Mouse (Mus musculus) limb, embryonic 14.5 days (tissue): ENCODE measurements around the gene Pik3r1. TPM values are rescaled to one million over a fixed set of nuclear protein-coding genes. Genes with fewer than 3 reads are reported as not detected.

Experiments
- ATAC-seq: fragments of 200-750 bp; cut with Nextera tagmentation; 2 replicates; pipeline ENCODE4 v1.8.0; 2017; ENCODE audit warnings: low read depth, moderate number of reproducible peaks, moderate TSS enrichment; ENCODE audit not compliant: low FRiP score
- DNase-seq: peaks from one replicate; pipeline ENCODE4 v3.0.0-alpha.2; 2015; ENCODE audit warnings: low spot score
- H3K27ac ChIP-seq: fragments of 300-500 bp; sonication (generic); replicated peaks from 2 replicates; pipeline ENCODE4 v1.5.1; 2014; ENCODE audit warnings: low read depth, mild to moderate bottlenecking, low read length, moderate library complexity, mixed read lengths
- H3K27me3 ChIP-seq: fragments of 300-500 bp; sonication (generic); 2 replicates; pipeline ENCODE4 v1.6.1; 2014; ENCODE audit warnings: low read length, mixed read lengths; ENCODE audit not compliant: control insufficient read depth, insufficient read depth
- H3K36me3 ChIP-seq: fragments of 300-500 bp; sonication (generic); 2 replicates; pipeline ENCODE4 v1.6.1; 2014; ENCODE audit warnings: mild to moderate bottlenecking, low read length, moderate library complexity, mixed read lengths; ENCODE audit not compliant: control insufficient read depth, insufficient read depth
- H3K4me1 ChIP-seq: fragments of 300-500 bp; sonication (generic); 2 replicates; pipeline ENCODE4 v1.6.1; 2014; ENCODE audit warnings: antibody characterized with exemption, low read length, mixed read lengths; ENCODE audit not compliant: control insufficient read depth, insufficient read depth
- H3K4me2 ChIP-seq: fragments of 300-500 bp; sonication (generic); replicated peaks from 2 replicates; pipeline ENCODE4 v1.6.1; 2014; ENCODE audit warnings: low read depth, mild to moderate bottlenecking, low read length, moderate library complexity; ENCODE audit not compliant: severe bottlenecking
- H3K4me3 ChIP-seq: fragments of 300-500 bp; sonication (generic); replicated peaks from 2 replicates; pipeline ENCODE4 v1.5.1; 2014; ENCODE audit warnings: low read length
- H3K9ac ChIP-seq: fragments of 300-500 bp; sonication (generic); 2 replicates; pipeline ENCODE4 v1.6.1; 2014; ENCODE audit warnings: mild to moderate bottlenecking, low read depth, low read length, moderate library complexity; ENCODE audit not compliant: severe bottlenecking
- H3K9me3 ChIP-seq: fragments of 300-500 bp; sonication (generic); 2 replicates; pipeline ENCODE4 v1.6.1; 2016; ENCODE audit warnings: low read length; ENCODE audit not compliant: control insufficient read depth
- POLR2A ChIP-seq: fragments of 200-500 bp; IDR thresholded peaks from 2 replicates; pipeline ENCODE4 v1.8.0; 2012; ENCODE audit warnings: inconsistent platforms, mild to moderate bottlenecking, moderate library complexity, borderline replicate concordance; ENCODE audit not compliant: insufficient read depth, insufficient read length; ENCODE audit errors: extremely low read depth
- WGBS: fragments of 180-500 bp; shearing (Covaris S2); extraction: QIAGEN DNeasy Blood & Tissue Kit; methylation state at CpG from one replicate; pipeline ENCODE4 v1.1.7; 2014; 5-methylcytosine and 5-hydroxymethylcytosine counted together
- polyA plus RNA-seq, 2 experiments: library from polyadenylated mRNA; depleted of rRNA in 1 of 2; stranded (reverse) in 1 of 2; unstranded in 1 of 2; fragments of >200 nt; fragmentation: Nextera tagmentation in 1 of 2; extraction: Ambion mirVana in 1 of 2; gene quantifications; 2 replicates each; pipeline versions ENCODE4 v1.2.1 to v1.2.3; 2012 to 2014

The Pik3r1 gene
- polyA plus RNA-seq, 2 experiments, result 29.2 to 62.2 TPM

GRCm38 (mm10) chr13:101731777-101732176 lies 36.2 kb downstream of the Pik3r1 start:
- Histone ChIP-seq H3K27me3 (no peaks in the 10 kb centered on the region), H3K9ac (no peak overlapping the region), H3K4me1 (peaks cover 51% of the 10 kb centered on the region), H3K36me3 (no peaks in the 10 kb centered on the region), H3K9me3 (no peaks in the 10 kb centered on the region), H3K4me3 (no peak overlapping the region), H3K4me2 (no peak overlapping the region), H3K27ac (no peak overlapping the region)
- DNase-seq (no peak), ATAC-seq (no peak)
- 78% methylated on average over 7 of the region's 7 CpGs for WGBS
- no peak for TF ChIP-seq POLR2A

- 76% methylated on average over 8 of the region's 8 CpGs for WGBS
- H3K4me3 ChIP-seq, result no peak overlapping the region
- no peak overlapping the region for H3K27ac ChIP-seq
- no peak for TF ChIP-seq POLR2A
- no peak for ATAC-seq
- H3K4me1 ChIP-seq, result peaks cover 50% of the 10 kb centered on the region
- H3K4me2 ChIP-seq, result no peak overlapping the region
- H3K9me3 ChIP-seq, result no peaks in the 10 kb centered on the region
- no peak for DNase-seq
- no peaks in the 10 kb centered on the region for H3K36me3 ChIP-seq
- H3K9ac ChIP-seq, result no peak overlapping the region
- H3K27me3 ChIP-seq, result no peaks in the 10 kb centered on the region
Observed at GRCm38 (mm10) chr13:101730351-101730750, 37.7 kb downstream of the Pik3r1 start.

GRCm38 (mm10) chr13:101729248-101730055 lies 38.6 kb downstream of the Pik3r1 start:
- TF ChIP-seq POLR2A, result no peak
- ATAC-seq, result peak; percentile 3; the same call in 1 of the 2 replicates
- H3K4me1 ChIP-seq, result peaks cover 48% of the 10 kb centered on the region

GRCm38 (mm10) chr13:101728816-101729215 lies 39.2 kb downstream of the Pik3r1 start:
- H3K9ac ChIP-seq, result no peak overlapping the region
- no peak for TF ChIP-seq POLR2A
- WGBS, result 53% methylated on average over 7 of the region's 7 CpGs
- H3K9me3 ChIP-seq, result no peaks in the 10 kb centered on the region
- peaks cover 46% of the 10 kb centered on the region for H3K4me1 ChIP-seq
- H3K36me3 ChIP-seq, result no peaks in the 10 kb centered on the region
- H3K27ac ChIP-seq, result no peak overlapping the region; the same call in 1 of the 2 replicates
- H3K27me3 ChIP-seq, result no peaks in the 10 kb centered on the region
- no peak overlapping the region for H3K4me2 ChIP-seq
- DNase-seq (peak; percentile 58), ATAC-seq (peak; percentile 31; the same call in 1 of the 2 replicates)
- no peak overlapping the region for H3K4me3 ChIP-seq

More at GRCm38 (mm10) chr13:101729248-101730055, 38.6 kb downstream of the Pik3r1 start:
- Histone ChIP-seq H3K4me2 (no peak overlapping the region), H3K27ac (no peak overlapping the region), H3K9me3 (no peaks in the 10 kb centered on the region), H3K27me3 (no peaks in the 10 kb centered on the region), H3K4me3 (no peak overlapping the region), H3K9ac (no peak overlapping the region), H3K36me3 (no peaks in the 10 kb centered on the region)
- WGBS, result 55% methylated on average over 4 of the region's 4 CpGs
- DNase-seq, result no peak

GRCm38 (mm10) chr13:101728300-101728699 lies 39.7 kb downstream of the Pik3r1 start:
- Histone ChIP-seq H3K4me3 (no peak overlapping the region), H3K27ac (no peak overlapping the region; the same call in 1 of the 2 replicates), H3K4me2 (no peak overlapping the region), H3K27me3 (no peaks in the 10 kb centered on the region), H3K9me3 (no peaks in the 10 kb centered on the region), H3K36me3 (no peaks in the 10 kb centered on the region), H3K4me1 (peaks cover 41% of the 10 kb centered on the region), H3K9ac (no peak overlapping the region)
- ATAC-seq (no peak), DNase-seq (no peak)
- no peak for TF ChIP-seq POLR2A
- WGBS, result 41% methylated on average over 3 of the region's 3 CpGs
